Mouse (Mus musculus): ENCODE measurements at regions not wholly inside any gene's neighbourhood (a gene's known extent, or its start where the extent isn't known, plus 50 kb on each side); places are given as distances from the start of the nearest gene placed in this dataset.
A peak's percentile ranks its signal among the peaks of the same experiment; 100 is the strongest.

GRCm38 (mm10) chr12:50929641-50930040, 280.7 kb upstream of the Prkd1 start:
- no peak for DNase-seq

GRCm38 (mm10) chr12:50926234-50926633, 277.3 kb upstream of the Prkd1 start:
- no peak for DNase-seq

GRCm38 (mm10) chr12:50921739-50922138, 272.8 kb upstream of the Prkd1 start:
- DNase-seq, result no peak

- DNase-seq, result peak; percentile 30
Observed at GRCm38 (mm10) chr12:50899609-50900447, 250.9 kb upstream of the Prkd1 start.

GRCm38 (mm10) chr12:50897606-50898166, 248.8 kb upstream of the Prkd1 start:
- no peak for DNase-seq

- DNase-seq, result no peak
Observed at GRCm38 (mm10) chr12:50893604-50894003, 244.7 kb upstream of the Prkd1 start.

- no peak for DNase-seq
Observed at GRCm38 (mm10) chr12:50875796-50876195, 226.9 kb upstream of the Prkd1 start.

- DNase-seq, result no peak
Observed at GRCm38 (mm10) chr12:50874024-50874398, 225.1 kb upstream of the Prkd1 start.

GRCm38 (mm10) chr12:50873390-50874023, 224.6 kb upstream of the Prkd1 start:
- DNase-seq, result no peak

- DNase-seq, result no peak
Observed at GRCm38 (mm10) chr12:50851644-50852043, 202.7 kb upstream of the Prkd1 start.

- no peak for DNase-seq
Observed at GRCm38 (mm10) chr12:50847976-50848375, 199.1 kb upstream of the Prkd1 start.

GRCm38 (mm10) chr12:50842744-50843143, 193.8 kb upstream of the Prkd1 start:
- no peak for DNase-seq

- no peak for DNase-seq
Observed at GRCm38 (mm10) chr12:50839391-50839790, 190.5 kb upstream of the Prkd1 start.

GRCm38 (mm10) chr12:50808731-50809281, 159.9 kb upstream of the Prkd1 start:
- DNase-seq, result no peak

GRCm38 (mm10) chr12:50804391-50804790, 155.5 kb upstream of the Prkd1 start:
- DNase-seq, result no peak

- DNase-seq, result no peak
Observed at GRCm38 (mm10) chr12:50765156-50765940, 116.5 kb upstream of the Prkd1 start.

- DNase-seq, result no peak
Observed at GRCm38 (mm10) chr12:50764457-50764856, 115.6 kb upstream of the Prkd1 start.

GRCm38 (mm10) chr12:50734135-50734534, 85.2 kb upstream of the Prkd1 start:
- no peak for DNase-seq

GRCm38 (mm10) chr12:50712615-50713014, 63.7 kb upstream of the Prkd1 start:
- no peak for DNase-seq

- DNase-seq, result no peak
Observed at GRCm38 (mm10) chr12:50709000-50709788, 60.3 kb upstream of the Prkd1 start.

GRCm38 (mm10) chr12:50698613-50699442, 49.9 kb upstream of the Prkd1 start:
- DNase-seq, result no peak

Measured in kidney, postnatal 10 days (tissue).